Mouse (Mus musculus): ENCODE data around the gene Gtf2e1.

Gene Gtf2e1

GRCm38 (mm10) chr16:37539611-37540580, at the start of gene Gtf2e1, which contains the start of gene Rabl3:
Gtf2e1 (minus strand) TSS chr16:37539789.
Rabl3 (plus strand) TSS chr16:37539885.
- DNase-seq (ENCODE audit: low spot score in 2 of 2), result peak; percentile 93 to 94

GRCm38 (mm10) chr16:37585129-37585563, 45.6 kb upstream of the Gtf2e1 start:
- DNase-seq (ENCODE audit: low spot score in 2 of 2), result no peak

GRCm38 (mm10) chr16:37584218-37585035, 44.8 kb upstream of the Gtf2e1 start:
- no peak for DNase-seq (ENCODE audit: low spot score in 2 of 2)

- no peak for DNase-seq (ENCODE audit: low spot score in 2 of 2)
Observed at GRCm38 (mm10) chr16:37583801-37584200, 44.2 kb upstream of the Gtf2e1 start.

DNA sequence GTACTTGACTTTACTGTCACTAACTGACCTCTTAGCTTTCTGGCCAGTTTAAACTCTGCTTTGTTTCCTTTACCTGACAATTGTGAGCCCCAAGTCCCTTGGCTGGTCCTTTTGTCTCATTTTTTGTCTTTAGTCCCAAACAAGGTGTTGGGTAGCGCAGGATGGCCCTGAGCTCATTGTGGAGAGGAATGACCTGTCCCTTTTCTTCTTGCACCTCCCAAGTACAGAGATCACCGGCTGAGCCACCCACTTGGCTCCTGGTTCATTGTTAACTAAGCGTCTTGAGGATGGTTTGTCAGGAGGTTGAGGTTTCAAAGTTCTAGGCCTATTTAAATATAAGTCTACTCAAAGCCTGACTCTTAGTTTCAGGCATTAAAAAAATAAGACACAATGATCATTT, 43.7 kb upstream of the Gtf2e1 start:
- no peak for DNase-seq (ENCODE audit: low spot score in 2 of 2)

- no peak for DNase-seq (ENCODE audit: low spot score in 2 of 2)
Observed at GRCm38 (mm10) chr16:37581901-37582300, 42.3 kb upstream of the Gtf2e1 start.

DNA sequence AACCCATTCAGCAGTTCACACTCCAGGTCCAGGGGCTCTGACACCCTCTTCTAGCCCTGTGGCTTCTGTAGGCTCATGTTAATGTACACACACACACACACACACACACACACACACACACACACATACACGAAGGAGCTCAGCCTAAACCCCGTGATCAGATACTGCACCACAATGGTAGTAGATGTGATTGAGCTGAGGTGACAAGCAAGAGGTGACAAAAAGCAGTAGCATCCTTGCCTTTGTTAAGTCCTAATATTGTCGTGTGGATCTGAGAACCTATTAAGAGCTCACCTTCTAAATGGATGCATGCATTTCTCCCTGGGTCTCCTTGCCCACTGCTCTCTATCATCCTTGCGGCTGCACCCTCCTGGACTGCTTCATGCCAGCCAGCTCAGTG, 41.1 kb upstream of the Gtf2e1 start:
- DNase-seq (ENCODE audit: low spot score in 2 of 2), result no peak

DNA sequence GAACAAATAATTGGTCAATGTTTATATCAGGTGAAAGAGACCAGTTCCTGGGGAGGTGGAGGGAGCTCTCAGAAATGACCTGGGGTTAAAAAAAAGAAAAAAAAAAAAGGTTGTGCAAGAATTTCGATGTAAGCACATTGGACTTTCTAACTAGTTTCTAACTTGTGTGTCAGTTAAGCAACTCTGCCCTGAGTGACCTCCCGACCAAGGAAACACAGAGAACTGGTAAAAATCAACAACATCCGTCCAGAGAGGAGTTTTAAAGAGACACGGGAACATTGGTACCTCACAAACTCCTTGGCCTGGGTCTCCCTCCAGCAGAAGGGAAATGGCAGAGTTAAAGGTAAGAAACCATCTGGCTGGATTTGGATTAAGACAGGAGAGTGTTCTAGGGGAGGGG, 40.4 kb upstream of the Gtf2e1 start, which contains the start of gene Hgd:
Hgd (plus strand) TSS at position 160 of the 400 bp plus-strand sequence.
- no peak for DNase-seq (ENCODE audit: low spot score in 2 of 2)

DNA sequence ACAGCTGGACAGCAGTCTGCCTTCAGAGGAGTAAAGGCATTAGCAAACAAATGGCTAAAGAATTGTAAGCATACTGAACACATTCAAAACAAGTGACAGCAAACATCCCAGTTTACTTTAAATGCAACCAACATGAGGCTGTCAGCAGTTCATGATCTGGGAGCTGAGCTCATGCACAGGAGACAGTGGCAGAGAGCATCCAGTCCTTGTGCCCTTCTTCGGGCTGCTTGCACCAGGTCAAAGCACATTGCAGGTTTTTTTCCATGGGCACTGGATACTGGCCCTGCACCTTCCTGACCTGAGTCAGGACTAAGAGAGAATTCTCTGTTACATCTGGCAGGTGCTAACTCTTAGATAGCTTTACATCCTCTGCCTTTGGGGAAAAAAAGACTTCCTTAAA, 40.0 kb upstream of the Gtf2e1 start:
- DNase-seq (ENCODE audit: low spot score in 2 of 2), result no peak

- no peak for DNase-seq (ENCODE audit: low spot score in 2 of 2)
Observed at GRCm38 (mm10) chr16:37575325-37575724, 35.7 kb upstream of the Gtf2e1 start.

DNA sequence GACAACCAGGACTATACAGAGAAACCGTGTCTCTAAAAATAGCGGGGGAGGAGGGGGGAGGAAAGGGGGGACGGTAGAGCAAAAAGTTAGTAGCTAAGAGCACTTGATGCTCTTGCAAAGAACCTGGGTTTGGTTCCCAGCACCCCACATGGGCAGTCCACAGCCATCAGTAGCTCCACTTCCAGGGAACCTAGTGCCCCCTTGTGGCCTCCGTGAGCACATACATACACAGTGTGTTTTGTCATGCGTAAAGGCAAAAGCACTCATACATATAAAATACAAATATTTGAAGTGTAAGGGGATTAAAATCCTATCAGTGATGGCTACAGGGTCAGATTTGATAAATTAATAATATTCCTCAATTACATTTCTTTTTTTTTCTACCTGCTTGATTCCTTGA, 33.5 kb upstream of the Gtf2e1 start:
- no peak for DNase-seq (ENCODE audit: low spot score in 2 of 2)

GRCm38 (mm10) chr16:37572117-37572754, 32.6 kb upstream of the Gtf2e1 start:
- no peak for DNase-seq (ENCODE audit: low spot score in 2 of 2)

- DNase-seq (ENCODE audit: low spot score in 2 of 2), result no peak
Observed at GRCm38 (mm10) chr16:37571554-37571953, 32.0 kb upstream of the Gtf2e1 start.

GRCm38 (mm10) chr16:37567113-37568050, 27.8 kb upstream of the Gtf2e1 start:
- DNase-seq (ENCODE audit: low spot score in 2 of 2), result no peak

DNA sequence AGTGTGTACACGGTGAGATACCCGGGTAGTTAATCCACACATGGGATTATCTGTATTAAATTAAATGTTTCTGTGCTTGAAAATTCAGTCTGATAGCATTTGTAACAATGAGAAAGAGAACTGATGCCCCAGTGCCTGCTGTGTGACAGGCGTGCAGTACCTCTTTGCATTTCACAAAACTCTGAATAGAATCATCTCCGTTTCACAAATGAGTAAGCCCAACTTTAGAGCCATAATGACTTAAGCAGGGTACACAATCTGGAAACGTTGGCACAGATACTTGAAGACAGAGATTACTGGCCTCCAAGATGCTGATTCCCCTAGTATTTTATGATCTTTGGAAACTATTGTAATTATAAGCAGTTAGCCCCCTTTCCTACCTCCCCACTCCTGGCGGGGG, 26.5 kb upstream of the Gtf2e1 start:
- DNase-seq (ENCODE audit: low spot score in 2 of 2), result no peak

GRCm38 (mm10) chr16:37565117-37565516, 25.5 kb upstream of the Gtf2e1 start:
- DNase-seq (ENCODE audit: low spot score in 2 of 2), result no peak

GRCm38 (mm10) chr16:37562961-37563360, 23.4 kb upstream of the Gtf2e1 start:
- no peak for DNase-seq (ENCODE audit: low spot score in 2 of 2)

- no peak for DNase-seq (ENCODE audit: low spot score in 2 of 2)
Observed at GRCm38 (mm10) chr16:37562414-37562813, 22.8 kb upstream of the Gtf2e1 start.

GRCm38 (mm10) chr16:37552824-37553223, 13.2 kb upstream of the Gtf2e1 start:
- DNase-seq (ENCODE audit: low spot score in 2 of 2), result no peak

DNA sequence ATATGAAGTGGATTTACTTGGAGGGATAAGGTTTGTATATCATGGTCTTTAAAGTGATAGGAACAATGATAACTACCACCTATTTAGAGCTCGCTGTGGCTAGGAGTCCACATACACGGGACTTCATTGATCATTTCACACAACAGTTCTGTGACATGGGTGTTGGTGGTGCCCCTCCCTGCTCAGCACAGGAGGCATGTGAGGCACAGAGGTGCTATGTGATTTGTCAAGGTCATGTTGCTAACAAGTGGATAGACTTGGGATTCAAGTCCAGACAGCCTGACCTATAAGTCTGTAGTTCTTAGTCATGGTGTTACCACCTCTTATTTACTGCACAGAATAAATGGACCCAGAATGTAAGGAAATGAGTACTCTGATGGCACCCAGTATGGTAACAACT, 11.4 kb upstream of the Gtf2e1 start:
- DNase-seq (ENCODE audit: low spot score in 2 of 2), result no peak

DNA sequence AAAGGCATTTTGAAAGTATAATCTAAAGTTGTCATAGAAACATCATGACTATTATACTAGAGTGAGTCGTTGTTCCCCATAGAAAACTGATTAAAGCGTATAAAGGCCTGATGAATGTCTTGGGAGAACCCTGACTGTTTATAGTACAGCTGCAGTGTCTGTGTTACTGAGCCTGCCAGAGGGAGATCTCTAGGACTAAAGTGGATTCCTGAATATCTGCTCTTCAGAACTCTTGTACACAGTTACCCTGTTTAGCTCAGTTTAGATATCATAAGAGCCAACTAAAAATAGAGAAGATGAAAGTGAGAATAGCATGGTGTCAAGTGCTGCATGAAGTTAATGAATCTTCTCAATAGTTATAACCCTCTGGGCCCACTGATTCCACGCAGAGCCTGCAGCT, 10.7 kb upstream of the Gtf2e1 start:
- DNase-seq (ENCODE audit: low spot score in 2 of 2), result no peak
